Mouse (Mus musculus) heart, postnatal 0 days (tissue): Measurements from ENCODE around the gene Lancl3.

Source experiments
- CTCF ChIP-seq: IDR thresholded peaks from 2 replicates; pipeline ENCODE4 v1.5.1; 2016; ENCODE audit warnings: antibody characterized with exemption, control low read depth, low read depth
- EP300 ChIP-seq: IDR thresholded peaks from 2 replicates; pipeline ENCODE4 v1.6.1; 2016; ENCODE audit warnings: antibody characterized with exemption, low read depth

GRCm38 (mm10) chrX:9302791-9303190, 103.1 kb downstream of the Lancl3 start:
- TF ChIP-seq EP300 (no peak), CTCF (no peak)
